Mouse (Mus musculus) left cerebral cortex, postnatal 25 days (tissue): ENCODE measurements around the gene 1700001K19Rik. TPM values are rescaled to one million over a fixed set of nuclear protein-coding genes. Genes with fewer than 3 reads are reported as not detected.
"Not testable (repeated sequence)": the region's sequence is repeated elsewhere in the genome, so short reads cannot be mapped to it uniquely, and the experiment has no call there.

Experiments
- DNase-seq, 2 experiments: peaks; one replicate each; pipeline ENCODE4 v3.0.0; 2022; ENCODE audit warnings: low spot score in 2 of 2, mixed read lengths in 1 of 2
- intact Hi-C: fragments of 180-260 bp; cut with DNase I; formaldehyde crosslinking; loops from one replicate; pipeline ENCODE4 v1.15.1; 2025
- total RNA-seq, 2 experiments: library from RNA; stranded (reverse); gene quantifications; 2 replicates each; pipeline ENCODE4 v1.2.3; 2021

Gene 1700001K19Rik
- total RNA-seq, result not detected

DNA sequence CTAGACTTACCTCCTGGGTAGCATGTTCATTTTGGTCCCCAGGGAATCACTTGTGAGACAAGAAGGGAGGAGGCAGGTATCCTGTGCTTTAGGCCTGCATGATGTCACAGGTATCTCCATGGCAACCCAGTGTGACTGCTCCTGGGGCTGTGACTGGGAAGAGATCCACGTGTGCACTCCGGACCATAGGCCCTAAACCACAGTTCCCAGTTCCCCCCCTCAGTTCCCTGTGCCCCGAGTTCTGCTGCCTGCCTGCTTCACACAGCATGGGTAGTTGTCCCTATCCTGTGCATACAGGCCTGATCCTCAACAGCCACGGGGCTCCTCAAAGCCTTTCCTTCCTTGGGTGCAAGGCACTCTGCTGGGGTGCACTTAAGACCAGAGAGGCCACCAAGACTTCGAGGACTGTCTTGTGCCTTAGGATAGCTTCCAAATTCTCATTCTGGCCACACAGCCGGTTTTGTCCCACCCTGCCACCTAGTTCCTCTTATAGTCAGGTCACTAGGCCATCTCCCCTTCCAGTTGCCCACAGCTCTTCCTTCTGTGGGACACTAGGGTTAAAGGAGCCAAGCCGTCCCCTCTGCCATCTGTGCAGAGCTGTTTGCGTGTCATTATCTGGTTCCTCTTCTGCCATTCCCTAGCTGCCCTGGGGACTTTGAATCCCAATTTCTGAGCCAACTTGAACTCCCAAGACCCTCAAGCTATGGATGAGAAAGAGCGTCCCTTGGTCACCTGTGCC lies at the start of gene 1700001K19Rik:
TSS of gene 1700001K19Rik (minus strand) at position 59 of the 739 bp plus-strand sequence.
- DNase-seq, result no peak
- intact Hi-C loops, result no loop called here

DNA sequence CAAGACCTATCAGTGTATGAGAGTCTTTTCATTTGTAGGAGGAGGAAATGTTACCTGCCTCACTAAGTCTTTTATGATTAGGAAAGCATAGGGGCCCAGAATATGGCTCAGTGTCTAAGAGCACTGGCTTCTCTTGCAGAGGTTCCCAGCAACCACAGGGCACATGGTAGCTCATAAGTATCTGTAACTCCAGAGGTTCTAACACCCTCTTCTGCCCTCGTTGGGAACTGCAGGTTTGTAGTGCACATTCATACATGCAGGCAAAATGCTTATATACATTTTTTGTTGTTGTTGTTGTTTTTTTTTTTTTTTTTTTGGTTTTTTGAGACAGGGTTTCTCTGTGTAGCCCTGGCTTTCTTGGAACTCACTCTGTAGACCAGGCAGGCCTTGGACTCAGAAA lies 44.0 kb upstream of the 1700001K19Rik start:
- intact Hi-C loops, result no loop called here

DNA sequence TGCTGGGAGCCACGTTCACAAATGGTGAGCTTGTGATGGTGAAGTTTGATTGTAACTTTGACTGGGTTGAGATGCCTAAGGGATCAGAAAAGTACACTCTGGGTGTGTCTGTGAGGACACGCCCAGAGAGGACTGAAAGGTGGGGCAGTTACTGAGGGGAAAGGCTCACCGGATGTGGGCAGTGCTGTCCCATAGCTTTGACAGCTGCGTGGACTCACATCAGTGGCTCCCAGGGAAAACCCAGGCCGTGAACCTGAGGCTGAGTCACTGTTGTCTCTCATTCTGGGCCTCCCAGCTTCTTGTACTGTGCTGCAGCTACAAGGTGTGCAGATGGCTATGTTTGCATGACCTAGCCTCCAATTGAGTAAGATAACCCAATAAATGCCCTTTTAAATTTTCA lies 43.1 kb upstream of the 1700001K19Rik start:
- intact Hi-C loops, result no loop called here
- DNase-seq, result no peak

More for the DNA sequence above, 44.0 kb upstream of the 1700001K19Rik start:
- DNase-seq, result no peak

DNA sequence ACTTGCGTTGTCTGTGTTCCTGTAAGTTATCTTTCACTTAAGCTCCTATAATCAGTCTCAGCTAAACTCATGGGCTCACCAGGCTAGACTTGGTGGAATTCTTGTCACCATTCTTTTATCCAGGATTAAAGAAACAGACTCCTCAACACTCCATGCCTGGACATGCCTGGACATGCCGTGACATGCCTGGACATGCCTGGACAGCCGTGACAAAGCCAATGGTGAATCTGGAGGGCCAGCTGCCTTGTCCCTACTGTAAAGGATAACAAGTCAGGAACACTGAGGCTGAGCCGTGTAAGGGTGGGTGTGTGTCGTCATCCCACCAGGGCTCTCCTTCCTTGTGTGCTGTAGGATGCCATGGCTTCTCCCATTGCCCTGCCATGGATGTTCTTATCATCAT lies 42.6 kb upstream of the 1700001K19Rik start:
- intact Hi-C loops, result no loop called here
- no peak for DNase-seq

DNA sequence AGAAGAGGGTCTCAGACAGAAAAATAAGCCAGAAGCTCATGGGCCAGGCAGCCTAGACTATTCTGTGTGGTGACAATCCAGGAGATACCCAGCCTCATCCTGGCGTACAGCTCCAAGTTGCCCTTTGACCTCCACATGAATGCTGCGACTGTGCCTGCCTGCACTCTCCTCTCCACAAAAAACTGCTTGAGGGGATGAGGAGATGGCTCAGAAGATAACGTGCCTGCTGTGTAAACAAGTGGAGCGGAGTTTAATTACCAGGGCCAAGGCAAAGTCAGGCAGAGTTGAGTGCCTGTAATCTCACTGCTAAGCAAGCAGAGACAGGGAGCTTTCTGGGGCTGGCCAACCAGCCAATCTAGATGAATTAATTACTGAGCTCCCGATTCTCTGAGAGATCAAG lies 33.6 kb upstream of the 1700001K19Rik start:
- intact Hi-C loops, result loop anchor here (10.0 kb wide), 1 partner anchor 289 kb away; no protein-coding TSS in a partner anchor
- DNase-seq, result no peak

DNA sequence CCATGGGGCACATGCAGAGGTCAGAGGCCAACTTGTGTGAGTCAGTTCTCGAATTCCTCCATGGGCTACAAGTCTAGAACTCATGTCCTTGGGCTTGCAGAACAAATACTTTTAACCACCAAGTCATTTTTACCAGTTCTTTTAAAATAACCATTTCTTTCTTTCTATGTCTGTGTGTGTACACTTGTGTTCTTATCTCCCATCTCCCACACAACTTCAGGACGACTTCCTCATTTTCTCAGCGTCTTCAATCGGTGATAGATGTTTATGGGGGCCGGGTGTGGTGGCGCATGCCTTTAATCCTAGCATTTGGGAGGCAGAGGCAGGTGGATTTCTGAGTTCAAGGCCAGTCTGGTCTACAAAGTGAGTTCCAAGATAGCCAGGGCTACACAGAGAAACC lies 31.8 kb upstream of the 1700001K19Rik start:
- no peak for DNase-seq
- intact Hi-C loops, result loop anchor here (10.0 kb wide), 1 partner anchor 291 kb away; no protein-coding TSS in a partner anchor

DNA sequence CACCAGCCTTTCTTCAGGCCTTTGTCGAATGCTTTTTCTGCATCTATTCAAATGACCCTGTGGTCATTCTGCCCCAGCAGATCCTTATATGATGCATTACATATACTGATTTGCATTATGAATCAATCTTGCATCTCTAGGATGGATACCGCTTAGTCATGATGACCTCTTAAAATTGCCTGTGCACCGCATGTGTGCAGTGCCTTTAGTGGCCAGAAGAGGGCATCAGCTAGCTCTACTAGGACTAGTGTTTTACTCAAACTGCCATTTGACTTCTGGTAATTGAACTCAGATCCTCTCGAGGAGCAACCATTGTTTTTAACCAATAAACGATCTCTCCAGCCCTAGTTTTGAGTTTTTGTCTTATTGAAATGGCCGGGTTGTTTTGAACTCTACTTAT lies 31.4 kb upstream of the 1700001K19Rik start:
- no peak for DNase-seq
- intact Hi-C loops, result loop anchor here (10.0 kb wide), 1 partner anchor 291 kb away; no protein-coding TSS in a partner anchor

DNA sequence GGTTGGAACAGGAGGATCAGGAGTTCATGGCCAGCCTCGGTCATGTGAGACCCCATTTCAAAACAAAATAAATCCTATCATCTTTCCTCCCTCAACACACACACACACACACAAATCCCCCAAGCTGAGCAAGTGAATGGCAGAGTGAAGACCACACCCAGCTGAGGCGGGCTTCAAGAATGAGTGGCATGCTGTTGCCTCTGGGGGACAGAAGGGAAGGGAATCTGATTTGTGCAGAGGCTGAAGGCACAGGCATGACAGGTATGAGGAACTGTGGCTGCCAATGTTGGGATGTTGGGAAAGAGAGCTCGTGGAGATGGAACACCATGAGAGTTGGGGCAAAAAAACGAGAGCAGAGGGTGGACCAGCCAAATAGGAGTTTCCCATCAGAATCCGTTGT lies 28.9 kb upstream of the 1700001K19Rik start:
- no peak for DNase-seq
- intact Hi-C loops, result loop anchor here (10.0 kb wide), 1 partner anchor 294 kb away; no protein-coding TSS in a partner anchor

DNA sequence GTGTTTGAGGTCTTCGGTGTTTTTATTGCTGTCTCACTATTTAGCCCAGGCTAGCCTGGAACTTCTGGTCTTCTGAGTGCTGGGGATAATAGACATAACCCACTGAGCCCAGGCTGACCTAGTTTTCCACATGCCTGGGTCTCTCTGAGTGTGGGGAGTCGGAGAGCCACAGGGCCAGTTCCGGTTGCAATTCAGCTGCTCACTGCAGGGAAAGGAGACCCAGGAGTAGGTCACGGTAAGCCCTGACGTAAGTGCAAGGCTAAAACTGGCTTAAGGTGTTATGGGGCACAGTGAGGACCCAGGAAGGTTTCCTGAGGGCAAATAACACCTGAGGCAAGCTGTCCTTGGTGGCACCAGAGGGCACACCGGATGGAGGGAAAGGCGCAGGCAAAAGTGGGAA lies 25.0 kb upstream of the 1700001K19Rik start:
- intact Hi-C loops, result no loop called here
- no peak for DNase-seq

DNA sequence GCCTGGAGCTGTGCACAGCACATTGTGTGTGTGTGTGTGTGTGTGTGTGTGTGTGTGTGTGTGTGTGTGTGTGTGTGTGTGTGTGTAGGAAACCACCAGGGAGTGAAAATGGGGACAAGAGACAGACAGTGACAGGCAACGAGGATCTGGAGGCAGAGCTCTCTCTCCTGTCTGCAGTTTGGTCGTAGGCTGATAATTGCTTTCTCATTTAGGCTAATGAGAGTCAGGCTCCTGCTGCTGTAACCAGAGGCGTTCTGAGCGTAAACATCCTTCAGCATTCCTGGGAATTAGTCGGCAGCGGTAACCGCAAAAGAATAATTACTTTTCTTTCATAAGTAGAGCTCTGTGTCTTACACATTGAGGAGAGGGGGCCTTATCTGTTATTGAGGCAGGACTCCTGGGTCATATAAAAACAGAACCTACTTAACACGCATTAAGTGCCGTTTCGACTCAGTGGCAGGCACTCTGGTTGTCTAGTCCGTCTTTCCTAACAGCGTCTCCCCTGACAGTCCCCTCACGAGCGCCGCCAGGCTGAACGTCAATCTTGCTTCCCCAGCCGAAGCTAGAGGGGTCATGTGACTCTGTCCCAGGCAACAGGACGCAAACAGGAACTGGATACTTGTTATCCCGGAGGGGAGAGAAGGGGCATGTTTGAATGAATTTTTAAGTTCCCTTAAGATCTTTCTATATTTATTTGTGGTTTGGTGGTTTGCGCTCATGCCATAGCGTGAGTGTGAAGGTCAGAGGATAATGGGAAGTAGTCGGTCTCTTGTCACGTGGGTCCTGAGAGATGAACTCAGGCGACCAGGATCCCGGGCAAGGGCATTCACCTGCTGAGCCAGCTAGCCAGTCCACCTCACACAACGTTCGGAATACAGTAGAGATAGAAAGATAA lies 24.2 kb upstream of the 1700001K19Rik start:
- DNase-seq, result no peak
- intact Hi-C loops, result no loop called here

DNA sequence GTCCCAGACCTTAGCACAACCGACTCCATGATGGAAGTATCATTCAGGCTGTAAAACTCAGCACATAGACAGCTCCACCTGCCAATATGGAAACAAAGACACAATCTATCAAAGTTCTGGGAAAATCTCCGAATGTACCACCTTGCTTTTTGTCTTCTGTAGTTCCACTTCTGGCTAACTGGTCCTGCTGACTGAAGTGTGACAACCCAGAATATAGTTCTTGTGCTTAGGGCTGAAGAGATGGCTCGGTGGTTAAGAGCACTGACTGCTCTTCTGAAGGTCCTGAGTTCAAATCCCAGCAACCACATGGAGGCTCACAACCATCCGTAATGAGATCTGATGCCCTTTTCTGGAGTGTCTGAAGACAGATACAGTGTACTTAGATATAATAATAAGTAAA lies 23.0 kb upstream of the 1700001K19Rik start:
- DNase-seq, intact Hi-C loops: not testable (repeated sequence)

DNA sequence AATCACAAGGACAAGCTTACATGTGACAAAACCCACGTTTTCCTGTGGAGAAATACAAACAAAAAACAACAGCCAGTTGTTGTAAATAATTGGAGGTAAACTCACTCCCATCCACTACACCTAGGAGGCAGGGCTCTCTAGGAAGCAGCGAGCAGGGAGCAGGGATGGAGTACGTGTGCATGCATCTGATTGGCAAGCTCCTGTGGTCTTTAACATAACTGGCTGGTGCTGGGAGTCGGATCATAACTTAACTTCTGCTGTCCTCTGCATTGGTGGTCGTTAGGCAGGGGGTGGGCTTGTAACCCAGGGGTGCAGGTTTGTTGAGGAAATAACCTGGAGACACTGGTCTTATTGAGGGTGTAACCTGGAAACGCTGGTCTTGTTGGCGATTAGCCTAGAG lies 21.3 kb upstream of the 1700001K19Rik start:
- no peak for DNase-seq
- intact Hi-C loops, result loop anchor here (2.0 kb wide), 1 partner anchor 285 kb away; no protein-coding TSS in a partner anchor

DNA sequence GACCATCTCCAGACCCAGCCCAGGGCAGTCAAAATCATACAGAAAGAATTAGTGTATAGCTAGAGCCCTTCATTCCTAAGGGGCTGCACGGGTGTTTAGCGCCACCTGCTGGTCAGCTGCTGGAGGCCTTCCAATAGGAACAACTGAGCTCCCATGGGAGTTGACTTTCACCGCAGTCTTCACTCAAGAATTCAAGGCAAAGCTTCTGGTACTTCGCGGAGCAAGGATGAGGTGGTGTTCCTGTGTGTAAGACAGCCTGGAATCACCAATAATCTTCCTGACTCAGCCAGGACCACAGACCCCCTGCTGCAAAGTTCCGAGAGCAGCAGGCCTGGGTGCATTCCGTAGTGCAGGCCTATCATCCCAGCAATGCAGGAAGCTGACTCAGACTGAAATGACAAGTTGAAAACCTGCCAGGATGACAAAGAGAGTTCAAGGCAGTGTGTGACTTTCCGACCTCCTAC lies 20.6 kb upstream of the 1700001K19Rik start:
- peak; percentile 81 to 84 for DNase-seq
- intact Hi-C loops, result loop anchor here (2.0 kb wide), 1 partner anchor 284 kb away; no protein-coding TSS in a partner anchor

DNA sequence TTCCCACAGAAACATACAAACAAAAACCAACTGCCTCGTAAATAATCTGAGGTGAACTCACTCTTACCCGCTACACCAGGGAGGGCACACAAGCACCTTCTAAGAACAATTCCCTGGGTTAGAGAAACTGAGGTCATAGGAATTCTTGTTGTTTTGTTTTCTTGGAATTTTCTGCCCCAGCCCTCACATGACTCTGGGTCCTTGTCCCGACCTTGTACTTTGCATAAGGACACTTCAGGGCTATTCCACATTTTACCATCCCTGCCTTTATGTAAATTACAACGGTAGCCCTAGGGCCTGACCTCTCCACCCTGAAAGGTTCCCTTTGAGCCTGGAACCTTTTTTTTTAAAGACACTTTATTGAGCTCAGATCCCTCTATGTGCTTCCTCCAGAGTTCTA lies 20.1 kb upstream of the 1700001K19Rik start, which contains the start of gene Hsp90aa1:
TSS of gene Hsp90aa1 (minus strand) at position 173 of the 400 bp plus-strand sequence.
- intact Hi-C loops, result loop anchor here (2.0 kb wide), 1 partner anchor 284 kb away; no protein-coding TSS in a partner anchor
- DNase-seq, result no peak

DNA sequence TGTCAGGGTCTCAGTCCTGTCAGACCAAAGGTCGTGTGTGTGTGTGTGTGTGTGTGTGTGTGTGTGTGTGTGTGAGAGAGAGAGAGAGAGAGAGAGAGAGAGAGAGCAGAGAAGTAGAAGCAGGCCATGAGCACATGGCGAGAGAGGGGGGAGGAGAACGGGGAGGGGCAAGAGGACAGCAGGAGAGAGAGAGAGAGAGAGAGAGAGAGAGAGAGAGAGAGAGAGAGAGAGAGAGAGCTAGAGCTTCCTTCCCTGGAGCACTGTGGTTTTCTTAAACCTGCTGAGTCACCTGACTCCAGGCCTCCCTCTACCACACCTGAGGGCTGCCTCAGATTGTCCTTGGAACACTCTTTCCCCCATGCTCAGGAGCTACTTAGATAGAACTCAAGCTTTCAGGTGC lies 18.9 kb upstream of the 1700001K19Rik start:
- intact Hi-C loops, DNase-seq: not testable (repeated sequence)

DNA sequence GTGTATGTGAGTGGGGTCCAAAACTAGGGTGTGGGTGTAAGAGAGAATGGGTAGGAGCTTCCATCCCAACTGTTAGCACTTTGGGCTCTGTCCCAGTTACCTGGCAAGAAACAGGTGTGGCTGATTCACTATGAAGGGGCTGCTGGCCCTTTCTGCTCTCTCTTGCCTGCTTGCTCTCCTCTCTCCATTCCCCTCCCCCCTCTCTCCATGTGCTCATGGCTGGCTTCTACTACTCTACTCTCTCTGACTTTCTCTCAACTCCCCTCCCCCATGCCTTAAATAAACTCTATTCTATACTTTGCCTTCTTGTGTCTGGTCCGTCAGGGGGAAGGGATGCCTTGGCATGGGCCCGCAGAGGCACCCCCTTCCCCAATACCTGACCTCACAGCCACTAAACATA lies 18.3 kb upstream of the 1700001K19Rik start:
- intact Hi-C loops, result no loop called here

DNA sequence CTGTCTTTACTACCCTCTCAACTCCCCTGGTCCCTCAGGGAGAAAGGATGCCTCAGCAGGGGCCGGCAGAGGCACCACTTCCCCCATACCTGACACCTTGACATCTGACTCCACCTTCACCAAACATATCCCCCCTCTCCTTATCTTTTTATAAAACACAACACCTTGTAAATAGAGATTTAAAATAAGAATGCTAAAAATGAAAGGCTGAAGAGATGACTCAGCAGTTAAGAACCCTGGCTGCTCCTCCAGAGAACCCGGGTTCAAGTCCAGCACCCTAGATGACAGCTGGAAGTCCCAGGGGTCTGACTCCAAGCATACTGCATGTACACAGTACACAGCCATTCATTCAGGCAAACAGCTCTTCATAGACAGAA lies 16.7 kb upstream of the 1700001K19Rik start:
- intact Hi-C loops, result loop anchor here (5.0 kb wide), 1 partner anchor 143 kb away; the partner anchor contains the start of gene Mok
- DNase-seq, result no peak

More for the DNA sequence above, 18.3 kb upstream of the 1700001K19Rik start:
- no peak for DNase-seq

DNA sequence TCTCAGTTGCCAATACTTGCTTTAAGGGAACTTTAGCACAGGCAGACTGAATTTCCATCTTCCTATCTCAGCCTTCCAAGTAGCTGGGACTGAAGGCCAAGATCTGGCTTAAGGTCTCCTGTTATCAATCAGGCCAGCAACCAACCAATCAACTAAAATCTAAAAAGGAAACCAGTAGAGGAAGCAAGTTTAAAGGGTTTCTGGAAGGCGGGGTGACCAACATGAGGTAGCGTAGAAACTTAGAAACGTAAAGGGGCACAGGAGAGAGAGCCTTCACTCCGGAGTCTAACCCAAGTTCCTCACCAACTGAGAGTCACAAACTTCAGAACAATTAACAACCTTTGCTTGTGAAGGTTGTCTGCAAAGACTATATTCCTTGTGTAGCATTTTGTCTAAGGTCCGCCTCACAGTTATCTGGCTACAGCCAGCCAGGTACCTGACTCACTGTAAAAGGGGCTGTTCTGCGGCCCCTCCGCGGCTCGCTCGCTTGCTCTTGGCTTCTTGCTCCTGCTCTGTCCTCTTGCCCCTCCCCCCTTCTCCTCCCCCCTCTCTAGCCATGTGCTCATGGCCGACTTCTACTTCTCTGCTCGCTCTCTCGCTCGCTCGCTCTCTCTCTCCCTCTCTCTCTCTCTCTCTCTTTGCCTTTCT lies 16.2 kb upstream of the 1700001K19Rik start:
- no peak for DNase-seq
- intact Hi-C loops, result loop anchor here (5.0 kb wide), 1 partner anchor 144 kb away; the partner anchor contains the start of gene Mok

DNA sequence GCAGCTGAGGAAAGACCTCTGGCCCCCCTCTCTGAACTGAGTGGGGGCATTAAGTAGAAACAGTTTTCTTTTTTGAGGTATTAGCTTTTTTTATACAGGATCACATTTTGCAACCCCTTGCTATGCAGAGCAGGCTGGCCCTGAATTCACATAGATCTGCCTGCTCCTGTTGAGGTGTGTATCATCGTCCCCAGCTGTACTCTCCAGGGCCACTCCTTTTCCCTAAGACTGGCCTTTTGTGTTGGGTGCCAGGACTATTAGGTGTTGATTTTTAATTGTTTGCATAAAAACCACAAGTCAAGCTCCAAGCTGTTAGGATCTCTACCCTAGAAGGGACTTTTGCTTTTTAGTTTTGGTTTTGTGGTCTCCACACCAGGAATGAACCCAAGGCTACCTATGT lies 15.7 kb upstream of the 1700001K19Rik start:
- no peak for DNase-seq
- intact Hi-C loops, result loop anchor here (5.0 kb wide), 1 partner anchor 144 kb away; the partner anchor contains the start of gene Mok
